Mouse (Mus musculus) lung, embryonic 14.5 days (tissue): Measurements from ENCODE around the gene Rps6kc1. TPM values are rescaled to one million over a fixed set of nuclear protein-coding genes. Genes with fewer than 3 reads are reported as not detected.
A peak's percentile ranks its signal among the peaks of the same experiment; 100 is the strongest.

Source experiments
- ATAC-seq: fragments of 200-750 bp; cut with Nextera tagmentation; 2 replicates; pipeline ENCODE4 v1.8.0; 2017; ENCODE audit warnings: mild to moderate bottlenecking, moderate TSS enrichment, moderate library complexity; ENCODE audit not compliant: insufficient read depth
- DNase-seq: peaks from one replicate; pipeline ENCODE4 v3.0.0-alpha.2; 2015
- H3K27ac ChIP-seq: fragments of 300-500 bp; sonication (generic); 2 replicates; pipeline ENCODE4 v1.5.1; 2014; ENCODE audit warnings: low read depth, mild to moderate bottlenecking, moderate library complexity
- H3K27me3 ChIP-seq: fragments of 300-500 bp; sonication (generic); 2 replicates; pipeline ENCODE4 v1.6.1; 2014; ENCODE audit warnings: low read length, control low read depth; ENCODE audit not compliant: insufficient read depth
- H3K36me3 ChIP-seq: fragments of 300-500 bp; sonication (generic); 2 replicates; pipeline ENCODE4 v1.6.1; 2014; ENCODE audit warnings: control low read depth; ENCODE audit not compliant: insufficient read depth
- H3K4me1 ChIP-seq: fragments of 300-500 bp; sonication (generic); 2 replicates; pipeline ENCODE4 v1.6.1; 2014; ENCODE audit warnings: antibody characterized with exemption, control low read depth; ENCODE audit not compliant: insufficient read depth
- H3K4me2 ChIP-seq: fragments of 300-500 bp; sonication (generic); 2 replicates; pipeline ENCODE4 v1.6.1; 2014; ENCODE audit warnings: mild to moderate bottlenecking
- H3K4me3 ChIP-seq: fragments of 300-500 bp; sonication (generic); 2 replicates; pipeline ENCODE4 v1.5.1; 2014; ENCODE audit warnings: low read depth, low read length
- H3K9ac ChIP-seq: fragments of 300-500 bp; sonication (generic); 2 replicates; pipeline ENCODE4 v1.6.1; 2014
- H3K9me3 ChIP-seq: fragments of 300-500 bp; sonication (generic); 2 replicates; pipeline ENCODE4 v1.6.1; 2016; ENCODE audit warnings: low read depth, low read length, control low read depth
- CTCF ChIP-seq: IDR thresholded peaks from 2 replicates; pipeline ENCODE4 v1.5.1; 2016; ENCODE audit warnings: antibody characterized with exemption, low read depth
- WGBS: fragments of 180-500 bp; shearing (Covaris S2); extraction: QIAGEN DNeasy Blood & Tissue Kit; methylation state at CpG from one replicate; pipeline ENCODE4 v1.1.7; 2014; 5-methylcytosine and 5-hydroxymethylcytosine counted together
- polyA plus RNA-seq: library from polyadenylated mRNA; unstranded; fragments of >200 nt; fragmentation: Nextera tagmentation; extraction: Ambion mirVana; gene quantifications from 2 replicates; pipeline ENCODE4 v1.2.1, GENCODE M21; 2014

Gene Rps6kc1
- polyA plus RNA-seq, 1 experiment from 2014 or later = 14.9 TPM

GRCm38 (mm10) chr1:190767621-190768020 is 143.9 kb downstream of the Rps6kc1 start:
- no peak overlapping the region for H3K27ac ChIP-seq
- WGBS = 43% methylated on average over 8 of the region's 8 CpGs
- H3K9ac ChIP-seq = no peak overlapping the region
- ATAC-seq (no peak), DNase-seq (no peak)
- TF ChIP-seq CTCF = no peak
- H3K4me1 ChIP-seq = peaks cover 3% of the 10 kb centered on the region; the same call in 1 of the 2 replicates
- no peaks in the 10 kb centered on the region for H3K36me3 ChIP-seq
- no peaks in the 10 kb centered on the region for H3K9me3 ChIP-seq
- H3K27me3 ChIP-seq = no peaks in the 10 kb centered on the region
- no peak overlapping the region for H3K4me2 ChIP-seq
- no peak overlapping the region for H3K4me3 ChIP-seq

GRCm38 (mm10) chr1:190766800-190767199 is 144.8 kb downstream of the Rps6kc1 start:
- Histone ChIP-seq H3K27ac (no peak overlapping the region), H3K27me3 (no peaks in the 10 kb centered on the region), H3K36me3 (no peaks in the 10 kb centered on the region), H3K4me1 (peaks cover 3% of the 10 kb centered on the region; the same call in 1 of the 2 replicates), H3K4me2 (no peak overlapping the region), H3K9me3 (no peaks in the 10 kb centered on the region), H3K4me3 (no peak overlapping the region), H3K9ac (no peak overlapping the region)
- 90% methylated on average over 2 of the region's 2 CpGs for WGBS
- DNase-seq (peak; percentile 63), ATAC-seq (no peak)
- TF ChIP-seq CTCF = no peak

- Histone ChIP-seq H3K4me2 (no peak overlapping the region), H3K9me3 (no peaks in the 10 kb centered on the region), H3K9ac (no peak overlapping the region), H3K4me1 (peaks cover 3% of the 10 kb centered on the region; the same call in 1 of the 2 replicates), H3K27ac (no peak overlapping the region), H3K27me3 (no peaks in the 10 kb centered on the region), H3K36me3 (no peaks in the 10 kb centered on the region), H3K4me3 (no peak overlapping the region)
- no peak for TF ChIP-seq CTCF
- ATAC-seq (no peak), DNase-seq (no peak)
- 78% methylated on average over 10 of the region's 10 CpGs for WGBS
Observed at GRCm38 (mm10) chr1:190763756-190764155, 147.8 kb downstream of the Rps6kc1 start.

GRCm38 (mm10) chr1:190761786-190762185 is 149.8 kb downstream of the Rps6kc1 start:
- peak; percentile 45 for TF ChIP-seq CTCF
- H3K4me2 ChIP-seq = no peak overlapping the region
- H3K9me3 ChIP-seq = no peaks in the 10 kb centered on the region; the same call in 1 of the 2 replicates
- H3K4me3 ChIP-seq = no peak overlapping the region
- no peaks in the 10 kb centered on the region for H3K27me3 ChIP-seq
- ATAC-seq (0 out of 2 replicates have a peak, but pooled peaks have one; percentile 21), DNase-seq (peak; percentile 44)
- WGBS = 30% methylated on average over 5 of the region's 5 CpGs
- H3K9ac ChIP-seq = no peak overlapping the region
- H3K36me3 ChIP-seq = no peaks in the 10 kb centered on the region
- no peaks in the 10 kb centered on the region for H3K4me1 ChIP-seq
- no peak overlapping the region for H3K27ac ChIP-seq

GRCm38 (mm10) chr1:190757899-190758298 is 153.7 kb downstream of the Rps6kc1 start:
- Histone ChIP-seq H3K27ac (no peak overlapping the region), H3K27me3 (no peaks in the 10 kb centered on the region), H3K4me3 (no peak overlapping the region), H3K4me1 (no peaks in the 10 kb centered on the region), H3K36me3 (no peaks in the 10 kb centered on the region), H3K9me3 (no peaks in the 10 kb centered on the region; the same call in 1 of the 2 replicates), H3K9ac (no peak overlapping the region), H3K4me2 (no peak overlapping the region)
- DNase-seq = no peak
- 65% methylated on average over 8 of the region's 8 CpGs for WGBS
- ATAC-seq = no peak
- TF ChIP-seq CTCF = no peak

- TF ChIP-seq CTCF = no peak
- H3K27me3 ChIP-seq = no peaks in the 10 kb centered on the region
- no peak for DNase-seq
- H3K4me2 ChIP-seq = no peak overlapping the region
- H3K4me3 ChIP-seq = no peak overlapping the region
- no peaks in the 10 kb centered on the region for H3K4me1 ChIP-seq
- no peaks in the 10 kb centered on the region; the same call in 1 of the 2 replicates for H3K9me3 ChIP-seq
- H3K27ac ChIP-seq = no peak overlapping the region
- H3K9ac ChIP-seq = no peak overlapping the region
- no peaks in the 10 kb centered on the region for H3K36me3 ChIP-seq
- WGBS = 70% methylated on average over 8 of the region's 8 CpGs
- no peak for ATAC-seq
Observed at GRCm38 (mm10) chr1:190751794-190752570, 159.6 kb downstream of the Rps6kc1 start.

- H3K9me3 ChIP-seq = no peaks in the 10 kb centered on the region; the same call in 1 of the 2 replicates
- H3K4me1 ChIP-seq = no peaks in the 10 kb centered on the region
- 82% methylated on average over 10 of the region's 10 CpGs for WGBS
- no peak overlapping the region for H3K27ac ChIP-seq
- H3K9ac ChIP-seq = no peak overlapping the region
- H3K4me3 ChIP-seq = no peak overlapping the region
- no peaks in the 10 kb centered on the region for H3K27me3 ChIP-seq
- TF ChIP-seq CTCF = peak; percentile 21; the same call in 1 of the 2 replicates
- no peak overlapping the region for H3K4me2 ChIP-seq
- DNase-seq = no peak
- H3K36me3 ChIP-seq = no peaks in the 10 kb centered on the region
- ATAC-seq = no peak
Observed at GRCm38 (mm10) chr1:190748937-190749336, 162.6 kb downstream of the Rps6kc1 start.
